Mouse (Mus musculus): ENCODE results near the gene Osbpl10.

- TF ChIP-seq CTCF (IDR thresholded peaks at IDR 0.05; ENCODE audit: insufficient read depth, low read depth, low read length), result no peak
- no peak for TF ChIP-seq POLR2A (IDR thresholded peaks at IDR 0.05; ENCODE audit: insufficient read depth, low read depth, low read length)
Observed at GRCm38 (mm10) chr9:115274806-115275205, 296.4 kb downstream of the Osbpl10 start.
